Mouse (Mus musculus) adipocyte (in vitro differentiated cells): ENCODE data around the gene Rarres2.
A peak's percentile ranks its signal among the peaks of the same experiment; 100 is the strongest.

Source experiments
- DNase-seq: peaks from one replicate; pipeline ENCODE4 v3.0.0-alpha.2; 2016; ENCODE audit warnings: low spot score

Gene Rarres2

GRCm38 (mm10) chr6:48572572-48573061, at the start of gene Rarres2:
Gene Rarres2 (minus strand): TSS chr6:48572789.
- peak; percentile 97 for DNase-seq

- DNase-seq = no peak
Measured at GRCm38 (mm10) chr6:48620031-48620430, 47.4 kb upstream of the Rarres2 start.

- DNase-seq = no peak
Measured at GRCm38 (mm10) chr6:48614756-48615155, 42.2 kb upstream of the Rarres2 start.

- no peak for DNase-seq
Measured at GRCm38 (mm10) chr6:48613464-48613863, 40.9 kb upstream of the Rarres2 start.

- no peak for DNase-seq
Measured at GRCm38 (mm10) chr6:48610657-48611056, 38.1 kb upstream of the Rarres2 start.

- DNase-seq = no peak
Measured at GRCm38 (mm10) chr6:48609512-48609911, 36.9 kb upstream of the Rarres2 start.

GRCm38 (mm10) chr6:48608124-48608523, 35.5 kb upstream of the Rarres2 start:
- no peak for DNase-seq

GRCm38 (mm10) chr6:48602080-48602741, 29.6 kb upstream of the Rarres2 start:
- DNase-seq = no peak

GRCm38 (mm10) chr6:48601271-48602079, 28.9 kb upstream of the Rarres2 start, which contains the start of gene Zfp775:
Gene Zfp775 (plus strand): TSS chr6:48602063.
- peak; percentile 79 for DNase-seq

GRCm38 (mm10) chr6:48600594-48600993, 28.0 kb upstream of the Rarres2 start:
- no peak for DNase-seq

GRCm38 (mm10) chr6:48597233-48597625, 24.6 kb upstream of the Rarres2 start:
- DNase-seq = no peak

- no peak for DNase-seq
Measured at GRCm38 (mm10) chr6:48596545-48597232, 24.1 kb upstream of the Rarres2 start.

- DNase-seq = no peak
Measured at GRCm38 (mm10) chr6:48595278-48595677, 22.7 kb upstream of the Rarres2 start.

- DNase-seq = peak; percentile 61
Measured at GRCm38 (mm10) chr6:48594043-48594738, 21.6 kb upstream of the Rarres2 start.

GRCm38 (mm10) chr6:48593158-48594042, 20.8 kb upstream of the Rarres2 start, which contains the start of the genes Repin1 and Gm44965:
Gene Repin1 (plus strand): TSS chr6:48593883.
Gene Gm44965 (plus strand): TSS chr6:48593941.
- DNase-seq = peak; percentile 90

GRCm38 (mm10) chr6:48591871-48592270, 19.3 kb upstream of the Rarres2 start:
- no peak for DNase-seq

- DNase-seq = no peak
Measured at GRCm38 (mm10) chr6:48591221-48591845, 18.7 kb upstream of the Rarres2 start.

GRCm38 (mm10) chr6:48589194-48589750, 16.7 kb upstream of the Rarres2 start, which contains the start of gene Gm45021:
Gene Gm45021 (plus strand): TSS chr6:48589610.
- DNase-seq = no peak

- peak; percentile 84 for DNase-seq
Measured at GRCm38 (mm10) chr6:48582037-48582436, 9.4 kb upstream of the Rarres2 start.

- DNase-seq = no peak
Measured at GRCm38 (mm10) chr6:48581257-48581656, 8.7 kb upstream of the Rarres2 start.
